Mouse (Mus musculus) neural tube, embryonic 12.5 days (tissue): Measurements from ENCODE around the gene Gprc5b. TPM values are rescaled to one million over a fixed set of nuclear protein-coding genes. Genes with fewer than 3 reads are reported as not detected.

Experiments used
- ATAC-seq: fragments of 200-750 bp; cut with Nextera tagmentation; 2 replicates; pipeline ENCODE4 v1.8.0; 2017; ENCODE audit warnings: low read depth, mild to moderate bottlenecking, moderate TSS enrichment, moderate library complexity; ENCODE audit not compliant: low FRiP score
- H3K27ac ChIP-seq: fragments of 300-500 bp; sonication (generic); 2 replicates; pipeline ENCODE4 v1.5.1; 2016
- H3K27me3 ChIP-seq: fragments of 300-500 bp; sonication (generic); replicated peaks from 2 replicates; pipeline ENCODE4 v1.6.1; 2016; ENCODE audit warnings: mild to moderate bottlenecking
- H3K36me3 ChIP-seq: fragments of 300-500 bp; sonication (generic); 2 replicates; pipeline ENCODE4 v1.6.1; 2016; ENCODE audit warnings: mild to moderate bottlenecking
- H3K4me1 ChIP-seq: fragments of 300-500 bp; sonication (generic); 2 replicates; pipeline ENCODE4 v1.6.1; 2016
- H3K4me2 ChIP-seq: fragments of 300-500 bp; sonication (generic); replicated peaks from 2 replicates; pipeline ENCODE4 v1.6.1; 2016; ENCODE audit warnings: mild to moderate bottlenecking
- H3K4me3 ChIP-seq: fragments of 300-500 bp; sonication (generic); 2 replicates; pipeline ENCODE4 v1.5.1; 2016
- H3K9ac ChIP-seq: fragments of 300-500 bp; sonication (generic); 2 replicates; pipeline ENCODE4 v1.6.1; 2016; ENCODE audit warnings: mild to moderate bottlenecking
- H3K9me3 ChIP-seq: fragments of 300-500 bp; sonication (generic); 2 replicates; pipeline ENCODE4 v1.6.1; 2016; ENCODE audit warnings: mild to moderate bottlenecking
- WGBS: fragments of 180-500 bp; shearing (Covaris S2); methylation state at CpG from one replicate; pipeline ENCODE4 v1.1.7; 2016; 5-methylcytosine and 5-hydroxymethylcytosine counted together
- polyA plus RNA-seq: library from polyadenylated mRNA; unstranded; fragments of >200 nt; fragmentation: Nextera tagmentation; extraction: Ambion mirVana; gene quantifications from 2 replicates; pipeline ENCODE4 v1.2.1, GENCODE M21; 2016

Gprc5b gene
- polyA plus RNA-seq, 1 experiment from 2014 or later, result 14.4 TPM

- Histone ChIP-seq H3K4me1 (no peaks in the 10 kb centered on the region), H3K27ac (no peak overlapping the region), H3K9me3 (no peaks in the 10 kb centered on the region), H3K9ac (no peak overlapping the region), H3K36me3 (peaks cover 45% of the 10 kb centered on the region), H3K4me2 (no peak overlapping the region), H3K27me3 (no peaks in the 10 kb centered on the region), H3K4me3 (no peak overlapping the region)
- peak; percentile 59 for ATAC-seq
- WGBS, result 83% methylated on average over 19 of the region's 19 CpGs
These were observed 11.1 kb downstream of the Gprc5b start for GRCm38 (mm10) chr7:118983961-118984360.

GRCm38 (mm10) chr7:118982586-118982985 lies 12.4 kb downstream of the Gprc5b start:
- Histone ChIP-seq H3K9me3 (no peaks in the 10 kb centered on the region), H3K4me1 (peaks cover 1% of the 10 kb centered on the region; the same call in 1 of the 2 replicates), H3K9ac (no peak overlapping the region), H3K4me2 (no peak overlapping the region), H3K27me3 (no peaks in the 10 kb centered on the region), H3K4me3 (no peak overlapping the region), H3K27ac (no peak overlapping the region), H3K36me3 (peaks cover 52% of the 10 kb centered on the region)
- 87% methylated on average over 4 of the region's 4 CpGs for whole genome bisulfite sequencing
- ATAC-seq, result no peak

- Histone ChIP-seq H3K27me3 (no peaks in the 10 kb centered on the region), H3K4me1 (peaks cover 9% of the 10 kb centered on the region), H3K4me3 (no peak overlapping the region), H3K9me3 (no peaks in the 10 kb centered on the region), H3K4me2 (no peak overlapping the region), H3K9ac (no peak overlapping the region), H3K36me3 (peaks cover 52% of the 10 kb centered on the region), H3K27ac (no peak overlapping the region)
- WGBS, result 95% methylated on average over 5 of the region's 5 CpGs
- no peak for ATAC-seq
These were observed 13.2 kb downstream of the Gprc5b start for GRCm38 (mm10) chr7:118981831-118982230.

GRCm38 (mm10) chr7:118981346-118981745 lies 13.7 kb downstream of the Gprc5b start:
- Histone ChIP-seq H3K9me3 (no peaks in the 10 kb centered on the region), H3K4me2 (no peak overlapping the region), H3K9ac (no peak overlapping the region), H3K27ac (no peak overlapping the region), H3K27me3 (no peaks in the 10 kb centered on the region), H3K36me3 (peaks cover 52% of the 10 kb centered on the region), H3K4me3 (no peak overlapping the region), H3K4me1 (peaks cover 14% of the 10 kb centered on the region)
- ATAC-seq, result no peak
- 80% methylated on average over 4 of the region's 4 CpGs for WGBS

- Histone ChIP-seq H3K4me1 (peaks cover 17% of the 10 kb centered on the region), H3K9me3 (no peaks in the 10 kb centered on the region), H3K36me3 (peaks cover 64% of the 10 kb centered on the region), H3K9ac (no peak overlapping the region), H3K27me3 (no peaks in the 10 kb centered on the region), H3K27ac (no peak overlapping the region), H3K4me2 (no peak overlapping the region), H3K4me3 (no peak overlapping the region)
- 89% methylated on average over 9 of the region's 9 CpGs for WGBS
- no peak for ATAC-seq
These were observed 15.3 kb downstream of the Gprc5b start for GRCm38 (mm10) chr7:118979708-118980107.

- no peaks in the 10 kb centered on the region for H3K9me3 ChIP-seq
- H3K4me3 ChIP-seq, result no peak overlapping the region
- 91% methylated on average over 7 of the region's 7 CpGs for WGBS
- H3K4me1 ChIP-seq, result peaks cover 17% of the 10 kb centered on the region
- H3K9ac ChIP-seq, result no peak overlapping the region
- peaks cover 66% of the 10 kb centered on the region for H3K36me3 ChIP-seq
- no peak for ATAC-seq
- no peaks in the 10 kb centered on the region for H3K27me3 ChIP-seq
- H3K27ac ChIP-seq, result no peak overlapping the region
- H3K4me2 ChIP-seq, result no peak overlapping the region
These were observed 15.9 kb downstream of the Gprc5b start for GRCm38 (mm10) chr7:118979121-118979520.

GRCm38 (mm10) chr7:118977167-118977543 lies 17.9 kb downstream of the Gprc5b start:
- Histone ChIP-seq H3K4me1 (peaks cover 33% of the 10 kb centered on the region), H3K9ac (no peak overlapping the region), H3K36me3 (peaks cover 54% of the 10 kb centered on the region), H3K27ac (no peak overlapping the region), H3K27me3 (no peaks in the 10 kb centered on the region), H3K9me3 (no peaks in the 10 kb centered on the region), H3K4me2 (no peak overlapping the region), H3K4me3 (no peak overlapping the region)
- 82% methylated on average over 10 of the region's 10 CpGs for WGBS
- ATAC-seq, result no peak

- Histone ChIP-seq H3K4me3 (no peak overlapping the region), H3K4me1 (peaks cover 33% of the 10 kb centered on the region), H3K27me3 (no peaks in the 10 kb centered on the region), H3K9ac (no peak overlapping the region), H3K27ac (no peak overlapping the region), H3K36me3 (peaks cover 48% of the 10 kb centered on the region), H3K4me2 (peak overlapping the region; percentile 30), H3K9me3 (no peaks in the 10 kb centered on the region)
- WGBS, result 52% methylated on average over 14 of the region's 14 CpGs
- ATAC-seq, result peak; percentile 19
These were observed 18.4 kb downstream of the Gprc5b start for GRCm38 (mm10) chr7:118976414-118977166.

GRCm38 (mm10) chr7:118975837-118976236 lies 19.2 kb downstream of the Gprc5b start:
- no peak overlapping the region for H3K4me3 ChIP-seq

GRCm38 (mm10) chr7:118973377-118973776 lies 21.6 kb downstream of the Gprc5b start:
- H3K4me1 ChIP-seq, result peaks cover 33% of the 10 kb centered on the region
- 90% methylated on average over 4 of the region's 4 CpGs for WGBS
- H3K4me3 ChIP-seq, result no peak overlapping the region

More at GRCm38 (mm10) chr7:118975837-118976236, 19.2 kb downstream of the Gprc5b start:
- Histone ChIP-seq H3K27ac (no peak overlapping the region), H3K36me3 (peaks cover 41% of the 10 kb centered on the region), H3K9me3 (no peaks in the 10 kb centered on the region), H3K27me3 (no peaks in the 10 kb centered on the region), H3K4me2 (peak overlapping the region; percentile 30; the same call in 1 of the 2 replicates), H3K4me1 (peaks cover 33% of the 10 kb centered on the region), H3K9ac (no peak overlapping the region)
- no peak for ATAC-seq
- 92% methylated on average over 3 of the region's 3 CpGs for WGBS

GRCm38 (mm10) chr7:118972306-118972705 lies 22.7 kb downstream of the Gprc5b start:
- Histone ChIP-seq H3K4me2 (no peak overlapping the region), H3K27ac (no peak overlapping the region), H3K4me1 (peaks cover 29% of the 10 kb centered on the region), H3K9me3 (no peaks in the 10 kb centered on the region), H3K4me3 (no peak overlapping the region), H3K27me3 (no peaks in the 10 kb centered on the region), H3K36me3 (peaks cover 33% of the 10 kb centered on the region), H3K9ac (no peak overlapping the region)
- ATAC-seq, result peak; percentile 38; the same call in 1 of the 2 replicates
- 49% methylated on average over 5 of the region's 5 CpGs for WGBS

More at GRCm38 (mm10) chr7:118973377-118973776, 21.6 kb downstream of the Gprc5b start:
- no peaks in the 10 kb centered on the region for H3K27me3 ChIP-seq
- no peaks in the 10 kb centered on the region for H3K9me3 ChIP-seq
- ATAC-seq, result no peak
- no peak overlapping the region for H3K9ac ChIP-seq
- no peak overlapping the region for H3K4me2 ChIP-seq
- H3K36me3 ChIP-seq, result peaks cover 39% of the 10 kb centered on the region
- H3K27ac ChIP-seq, result 0 out of 2 replicates have a peak overlapping the region, but pooled peaks have one; percentile 1

GRCm38 (mm10) chr7:118971499-118971898 lies 23.5 kb downstream of the Gprc5b start:
- Histone ChIP-seq H3K36me3 (peaks cover 33% of the 10 kb centered on the region), H3K4me2 (no peak overlapping the region), H3K4me3 (no peak overlapping the region), H3K4me1 (peaks cover 21% of the 10 kb centered on the region), H3K9ac (no peak overlapping the region), H3K27ac (no peak overlapping the region), H3K9me3 (no peaks in the 10 kb centered on the region), H3K27me3 (no peaks in the 10 kb centered on the region)
- ATAC-seq, result no peak
- WGBS, result 84% methylated on average over 8 of the region's 8 CpGs

- ATAC-seq, result no peak
- no peak overlapping the region for H3K4me3 ChIP-seq
- peaks cover 20% of the 10 kb centered on the region for H3K4me1 ChIP-seq
- H3K36me3 ChIP-seq, result peaks cover 12% of the 10 kb centered on the region
- H3K9me3 ChIP-seq, result no peaks in the 10 kb centered on the region
- H3K4me2 ChIP-seq, result no peak overlapping the region
- 94% methylated on average over 3 of the region's 3 CpGs for WGBS
- no peak overlapping the region for H3K27ac ChIP-seq
- H3K9ac ChIP-seq, result no peak overlapping the region
- H3K27me3 ChIP-seq, result no peaks in the 10 kb centered on the region
These were observed 26.1 kb downstream of the Gprc5b start for GRCm38 (mm10) chr7:118968870-118969269.
